Mouse (Mus musculus): ENCODE measurements around the gene Clec11a. TPM values are rescaled to one million over a fixed set of nuclear protein-coding genes. Genes with fewer than 3 reads are reported as not detected.

The Clec11a gene
- 9.1 and 11.9 TPM in 2 replicates for polyA plus RNA-seq (2015; fragmentation: Nextera tagmentation; extraction: Ambion mirVana)

DNA sequence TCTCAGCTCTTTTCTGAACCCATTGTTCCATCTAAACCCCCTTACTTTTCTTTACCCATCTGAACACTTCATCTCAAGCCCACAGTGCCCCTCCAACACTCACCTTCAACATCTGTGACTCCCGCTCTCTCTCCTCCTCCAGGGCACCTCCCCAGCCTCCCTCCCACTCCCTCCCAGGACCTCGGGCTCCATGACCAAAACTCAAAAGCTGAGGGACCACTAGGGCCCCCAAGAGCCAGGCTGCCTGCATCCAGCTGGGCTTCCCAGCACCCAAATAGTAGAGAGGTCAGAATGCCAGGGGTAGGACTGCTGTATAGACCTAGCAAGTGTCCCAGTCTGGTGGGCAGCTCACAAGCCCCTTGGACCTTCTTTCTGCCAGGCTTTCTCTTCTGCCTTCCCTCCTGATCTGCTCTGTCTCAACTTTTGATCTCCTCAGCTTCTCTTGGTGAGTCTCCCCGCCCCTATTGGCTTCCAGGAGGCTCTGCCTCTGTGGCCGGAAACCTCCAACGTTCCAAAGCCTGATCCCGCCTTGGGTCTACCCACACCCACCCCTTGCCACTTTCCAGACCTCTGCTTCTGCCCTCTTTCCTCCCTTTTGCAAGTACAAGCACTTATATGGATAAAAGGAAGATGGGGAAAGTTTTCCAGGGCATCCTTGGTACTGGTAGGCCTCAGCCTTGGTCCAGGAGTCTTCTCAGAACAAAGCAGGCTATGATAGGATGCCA is at the start of gene Clec11a:
TSS of gene Clec11a (minus strand) at position 387 of the 725 bp plus-strand sequence.
- peak within 1 kb of the TSS; percentile 77 for H3K4me2 ChIP-seq
- peaks cover 24% of the 10 kb centered on the region for H3K27me3 ChIP-seq
- H3K36me3 ChIP-seq, result no peaks in the 10 kb centered on the region; the same call in 1 of the 2 replicates
- H3K9ac ChIP-seq, result peak within 1 kb of the TSS; percentile 53
- H3K4me1 ChIP-seq, result peaks cover 56% of the 10 kb centered on the region
- 48% methylated on average over 6 of the region's 6 CpGs for WGBS
- H3K27ac ChIP-seq, result peak within 1 kb of the TSS; percentile 91
- H3K9me3 ChIP-seq, result no peaks in the 10 kb centered on the region
- no peak for ATAC-seq (ENCODE audit: insufficient number of reproducible peaks, insufficient read depth, low FRiP score, low TSS enrichment, low read depth)
- peak within 1 kb of the TSS; percentile 73 for H3K4me3 ChIP-seq

- 71% methylated on average over 6 of the region's 6 CpGs for WGBS
- Histone ChIP-seq H3K9me3 (no peaks in the 10 kb centered on the region), H3K4me1 (peaks cover 69% of the 10 kb centered on the region), H3K9ac (no peak overlapping the region), H3K4me3 (no peak overlapping the region), H3K27me3 (peaks cover 97% of the 10 kb centered on the region), H3K36me3 (no peaks in the 10 kb centered on the region), H3K4me2 (no peak overlapping the region), H3K27ac (no peak overlapping the region)
- no peak for ATAC-seq (ENCODE audit: insufficient number of reproducible peaks, insufficient read depth, low FRiP score, low TSS enrichment, low read depth)
Measured at GRCm38 (mm10) chr7:44355411-44355810, 48.7 kb upstream of the Clec11a start.

DNA sequence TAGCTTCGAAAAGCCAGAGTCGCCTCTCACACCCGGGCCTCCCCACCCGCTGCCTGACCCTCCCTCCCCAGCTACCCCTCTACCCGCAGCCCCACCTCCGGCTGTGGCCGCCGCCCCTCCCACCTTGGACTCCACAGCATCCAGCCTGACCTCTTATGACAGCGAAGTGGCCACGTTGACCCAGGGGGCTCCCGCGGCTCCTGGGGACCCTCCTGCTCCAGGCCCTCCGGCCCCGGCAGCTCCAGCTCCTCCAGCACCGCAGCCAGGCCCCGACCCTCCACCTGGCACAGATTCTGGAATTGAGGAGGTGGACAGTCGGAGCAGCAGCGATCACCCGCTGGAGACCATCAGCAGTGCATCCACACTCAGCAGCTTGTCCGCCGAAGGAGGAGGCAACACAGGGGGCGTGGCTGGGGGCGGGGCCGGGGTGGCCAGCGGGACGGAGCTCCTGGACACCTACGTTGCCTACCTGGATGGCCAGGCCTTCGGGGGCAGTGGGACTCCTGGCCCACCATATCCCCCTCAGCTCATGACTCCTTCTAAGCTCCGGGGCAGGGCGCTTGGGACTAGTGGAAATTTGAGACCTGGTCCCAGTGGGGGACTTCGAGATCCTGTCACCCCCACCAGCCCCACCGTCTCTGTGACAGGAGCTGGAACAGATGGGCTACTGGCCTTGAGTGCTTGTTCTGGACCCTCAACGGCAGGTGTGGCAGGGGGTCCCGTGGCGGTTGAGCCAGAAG is 47.1 kb upstream of the Clec11a start:
- WGBS, result 2% methylated on average over 35 of the region's 35 CpGs
- Histone ChIP-seq H3K36me3 (no peaks in the 10 kb centered on the region), H3K4me3 (peak overlapping the region; percentile 26), H3K9ac (peak overlapping the region; percentile 52), H3K27me3 (peaks cover 98% of the 10 kb centered on the region), H3K4me2 (peak overlapping the region; percentile 40), H3K9me3 (no peaks in the 10 kb centered on the region), H3K4me1 (peaks cover 57% of the 10 kb centered on the region), H3K27ac (no peak overlapping the region)
- no peak for ATAC-seq (ENCODE audit: insufficient number of reproducible peaks, insufficient read depth, low FRiP score, low TSS enrichment, low read depth)

DNA sequence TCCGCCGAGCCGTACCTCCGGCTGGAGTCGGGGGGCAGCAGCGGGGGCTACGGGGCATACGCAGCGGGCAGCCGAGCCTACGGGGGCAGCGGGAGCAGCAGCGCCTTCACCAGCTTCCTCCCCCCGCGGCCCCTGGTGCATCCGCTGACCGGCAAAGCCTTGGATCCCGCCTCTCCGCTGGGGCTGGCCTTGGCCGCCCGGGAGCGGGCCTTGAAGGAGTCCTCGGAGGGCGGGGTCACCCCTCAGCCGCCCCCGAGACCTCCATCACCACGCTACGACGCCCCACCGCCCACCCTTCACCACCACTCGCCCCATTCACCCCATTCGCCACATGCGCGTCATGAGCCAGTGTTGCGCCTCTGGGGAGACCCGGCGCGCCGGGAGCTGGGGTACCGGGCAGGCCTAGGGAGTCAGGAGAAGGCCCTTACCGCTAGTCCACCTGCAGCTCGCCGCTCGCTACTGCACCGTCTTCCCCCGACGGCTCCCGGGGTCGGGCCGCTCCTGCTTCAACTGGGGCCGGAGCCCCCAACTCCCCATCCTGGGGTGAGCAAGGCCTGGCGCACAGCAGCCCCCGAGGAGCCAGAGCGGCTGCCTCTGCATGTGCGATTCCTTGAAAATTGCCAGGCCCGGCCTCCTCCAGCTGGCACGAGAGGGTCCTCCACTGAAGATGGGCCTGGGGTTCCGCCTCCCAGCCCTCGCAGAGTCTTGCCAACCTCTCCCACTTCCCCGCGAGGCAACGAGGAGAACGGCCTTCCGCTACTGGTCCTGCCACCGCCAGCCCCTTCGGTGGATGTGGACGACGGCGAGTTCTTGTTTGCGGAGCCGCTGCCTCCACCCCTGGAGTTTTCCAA is 46.3 kb upstream of the Clec11a start:
- H3K9ac ChIP-seq, result peak overlapping the region; percentile 40; the same call in 1 of the 2 replicates
- peaks cover 53% of the 10 kb centered on the region for H3K4me1 ChIP-seq
- H3K9me3 ChIP-seq, result no peaks in the 10 kb centered on the region
- no peaks in the 10 kb centered on the region for H3K36me3 ChIP-seq
- H3K27ac ChIP-seq, result no peak overlapping the region
- ATAC-seq (ENCODE audit: insufficient number of reproducible peaks, insufficient read depth, low FRiP score, low TSS enrichment, low read depth), result no peak
- H3K27me3 ChIP-seq, result peaks cover 100% of the 10 kb centered on the region
- peak overlapping the region; percentile 40 for H3K4me2 ChIP-seq
- 2% methylated on average over 71 of the region's 71 CpGs for WGBS
- peak overlapping the region; percentile 26 for H3K4me3 ChIP-seq

DNA sequence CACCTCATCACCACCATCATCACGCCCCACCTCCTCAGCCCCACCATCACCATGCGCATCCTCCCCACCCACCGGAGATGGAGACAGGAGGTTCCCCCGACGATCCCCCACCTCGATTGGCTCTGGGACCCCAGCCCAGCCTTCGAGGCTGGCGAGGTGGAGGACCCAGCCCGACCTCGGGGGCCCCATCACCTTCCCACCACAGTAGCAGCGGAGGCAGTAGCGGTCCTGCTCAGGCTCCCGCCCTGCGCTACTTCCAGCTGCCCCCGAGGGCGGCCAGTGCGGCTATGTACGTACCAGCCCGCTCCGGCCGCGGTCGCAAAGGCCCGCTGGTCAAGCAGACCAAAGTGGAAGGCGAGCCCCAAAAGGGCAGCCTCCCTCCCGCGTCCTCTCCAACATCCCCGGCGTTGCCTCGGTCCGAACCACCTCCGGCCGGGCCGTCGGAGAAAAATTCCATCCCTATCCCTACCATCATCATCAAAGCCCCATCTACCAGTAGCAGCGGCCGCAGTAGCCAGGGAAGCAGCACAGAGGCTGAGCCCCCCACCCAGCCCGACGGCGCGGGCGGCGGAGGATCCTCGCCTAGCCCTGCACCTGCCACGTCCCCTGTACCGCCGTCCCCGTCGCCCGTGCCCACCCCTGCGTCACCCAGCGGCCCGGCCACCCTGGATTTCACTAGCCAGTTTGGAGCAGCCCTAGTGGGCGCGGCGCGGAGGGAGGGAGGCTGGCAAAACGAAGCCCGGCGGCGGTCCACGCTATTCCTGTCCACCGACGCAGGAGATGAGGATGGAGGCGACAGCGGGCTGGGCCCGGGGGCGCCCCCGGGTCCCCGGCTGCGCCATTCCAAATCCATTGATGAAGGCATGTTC is 45.4 kb upstream of the Clec11a start:
- Histone ChIP-seq H3K27ac (no peak overlapping the region), H3K4me1 (peaks cover 49% of the 10 kb centered on the region), H3K4me3 (peak overlapping the region; percentile 26), H3K27me3 (peaks cover 98% of the 10 kb centered on the region), H3K4me2 (peak overlapping the region; percentile 55), H3K9ac (no peak overlapping the region; the same call in 1 of the 2 replicates), H3K9me3 (no peaks in the 10 kb centered on the region), H3K36me3 (no peaks in the 10 kb centered on the region)
- no peak for ATAC-seq (ENCODE audit: insufficient number of reproducible peaks, insufficient read depth, low FRiP score, low TSS enrichment, low read depth)
- WGBS, result 4% methylated on average over 71 of the region's 71 CpGs

- no peak for ATAC-seq (ENCODE audit: insufficient number of reproducible peaks, insufficient read depth, low FRiP score, low TSS enrichment, low read depth)
- H3K27ac ChIP-seq, result no peak overlapping the region
- H3K4me2 ChIP-seq, result peak overlapping the region; percentile 55
- peaks cover 91% of the 10 kb centered on the region for H3K27me3 ChIP-seq
- 2% methylated on average over 25 of the region's 25 CpGs for WGBS
- H3K4me3 ChIP-seq, result peak overlapping the region; percentile 26
- no peaks in the 10 kb centered on the region for H3K9me3 ChIP-seq
- H3K9ac ChIP-seq, result peak overlapping the region; percentile 58
- H3K4me1 ChIP-seq, result peaks cover 42% of the 10 kb centered on the region
- peaks cover 2% of the 10 kb centered on the region; the same call in 1 of the 2 replicates for H3K36me3 ChIP-seq
Measured at GRCm38 (mm10) chr7:44350957-44351711, 44.4 kb upstream of the Clec11a start.

GRCm38 (mm10) chr7:44349043-44349442 is 42.3 kb upstream of the Clec11a start:
- WGBS, result 24% methylated on average over 3 of the region's 3 CpGs
- ATAC-seq (ENCODE audit: insufficient number of reproducible peaks, insufficient read depth, low FRiP score, low TSS enrichment, low read depth), result no peak
- H3K9ac ChIP-seq, result no peak overlapping the region
- no peak overlapping the region for H3K4me2 ChIP-seq
- H3K4me1 ChIP-seq, result peaks cover 37% of the 10 kb centered on the region
- no peak overlapping the region for H3K4me3 ChIP-seq
- H3K36me3 ChIP-seq, result peaks cover 10% of the 10 kb centered on the region
- H3K27ac ChIP-seq, result no peak overlapping the region
- H3K9me3 ChIP-seq, result no peaks in the 10 kb centered on the region
- peaks cover 85% of the 10 kb centered on the region for H3K27me3 ChIP-seq

DNA sequence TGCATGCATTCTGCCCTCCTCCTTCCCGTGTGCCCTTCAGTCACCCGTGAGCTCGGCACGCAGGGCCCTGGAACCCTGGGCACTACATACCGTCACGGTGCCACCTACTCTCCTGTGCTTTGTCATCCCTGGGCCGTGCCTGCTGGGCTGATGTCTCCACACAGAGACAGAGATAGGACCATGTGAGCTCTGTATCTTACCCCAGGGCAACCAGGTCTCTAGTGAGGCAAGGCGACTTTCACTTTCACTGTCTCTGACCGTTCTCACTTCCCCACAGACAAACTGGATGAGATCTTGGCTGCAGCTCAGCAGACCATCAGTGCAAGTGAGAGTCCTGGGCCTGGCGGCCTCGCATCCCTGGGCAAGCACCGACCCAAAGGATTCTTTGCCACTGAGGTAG is 37.9 kb upstream of the Clec11a start:
- H3K4me2 ChIP-seq, result no peak overlapping the region
- ATAC-seq (ENCODE audit: insufficient number of reproducible peaks, insufficient read depth, low FRiP score, low TSS enrichment, low read depth), result no peak
- H3K4me3 ChIP-seq, result no peak overlapping the region
- peaks cover 10% of the 10 kb centered on the region for H3K36me3 ChIP-seq
- H3K9ac ChIP-seq, result no peak overlapping the region
- H3K27me3 ChIP-seq, result peaks cover 78% of the 10 kb centered on the region
- 71% methylated on average over 12 of the region's 12 CpGs for WGBS
- H3K27ac ChIP-seq, result no peak overlapping the region
- no peaks in the 10 kb centered on the region for H3K4me1 ChIP-seq
- no peaks in the 10 kb centered on the region for H3K9me3 ChIP-seq

GRCm38 (mm10) chr7:44343459-44344015 is 36.8 kb upstream of the Clec11a start:
- no peaks in the 10 kb centered on the region for H3K9me3 ChIP-seq
- no peaks in the 10 kb centered on the region for H3K4me1 ChIP-seq
- 22% methylated on average over 11 of the region's 11 CpGs for WGBS
- no peak overlapping the region for H3K4me3 ChIP-seq
- H3K27me3 ChIP-seq, result peaks cover 78% of the 10 kb centered on the region
- H3K36me3 ChIP-seq, result peaks cover 10% of the 10 kb centered on the region
- H3K9ac ChIP-seq, result no peak overlapping the region
- ATAC-seq (ENCODE audit: insufficient number of reproducible peaks, insufficient read depth, low FRiP score, low TSS enrichment, low read depth), result no peak
- no peak overlapping the region for H3K4me2 ChIP-seq
- no peak overlapping the region for H3K27ac ChIP-seq

GRCm38 (mm10) chr7:44341714-44342113 is 35.0 kb upstream of the Clec11a start:
- WGBS, result 57% methylated on average over 5 of the region's 5 CpGs
- H3K27me3 ChIP-seq, result peaks cover 84% of the 10 kb centered on the region

More at GRCm38 (mm10) chr7:44341714-44342113, 35.0 kb upstream of the Clec11a start:
- H3K4me2 ChIP-seq, result no peak overlapping the region
- H3K9ac ChIP-seq, result no peak overlapping the region
- H3K9me3 ChIP-seq, result no peaks in the 10 kb centered on the region
- 0 out of 2 replicates have a peak, but pooled peaks cover 1% of the 10 kb centered on the region for H3K4me1 ChIP-seq
- H3K36me3 ChIP-seq, result peaks cover 10% of the 10 kb centered on the region
- no peak for ATAC-seq (ENCODE audit: insufficient number of reproducible peaks, insufficient read depth, low FRiP score, low TSS enrichment, low read depth)
- no peak overlapping the region for H3K4me3 ChIP-seq
- no peak overlapping the region for H3K27ac ChIP-seq
